In genomic region chr10:93355276-93355927, GRCm38 (mm10) we compare ENCODE assay signal across 14 mouse cellular contexts. TPM values are rescaled to one million over a fixed set of nuclear protein-coding genes. Genes with fewer than 3 reads are reported as not detected.
DNase-seq lines count a peak whose midpoint lies in the region; ATAC-seq lines count a peak whose summit lies in the region.
"Had no signal": no experiment of that assay in that cellular context is flagged by ENCODE, and none has a peak within 500 bp of the region (broad histone marks: within the 10 kb centered on the region; RNA-seq: fewer than 3 reads in every experiment).

No protein-coding gene starts in this region.

- DNase-seq in adrenal gland, postnatal 14 days, result peak; percentile 20
- no peak for DNase-seq in adrenal gland, adult 2 months
- DNase-seq in hindbrain, embryonic 11.5 days (ENCODE audit: low spot score), result peak; percentile 50
- peak; percentile 16 for DNase-seq in neural tube, embryonic 11.5 days (ENCODE audit: low spot score)
- DNase-seq in neural tube, embryonic 10.5 days (ENCODE audit: extremely low spot score, low spot score), result no peak
- peak; percentile 19 for DNase-seq in retina, postnatal 7 days (ENCODE audit: low read depth, low spot score)
- no peak for DNase-seq in adrenal gland, postnatal 10 days
- DNase-seq: adrenal gland, adult 8-10 months; gastrocnemius, postnatal 14 days had no signal

- no peaks in the 10 kb centered on the region for H3K4me1 ChIP-seq in hindbrain, embryonic 11.5 days (replicated peaks; ENCODE audit: control insufficient read depth, insufficient read depth, low read length)
- no peaks in the 10 kb centered on the region; the same call in 1 of the 2 replicates for H3K4me1 ChIP-seq in hindbrain, embryonic 13.5 days (replicated peaks)
- H3K4me1 ChIP-seq in neural tube, embryonic 11.5 days (ENCODE audit: control insufficient read depth, insufficient read depth, low read length), result no peaks in the 10 kb centered on the region

- H3K4me3 ChIP-seq in hindbrain, embryonic 11.5 days (ENCODE audit: low read depth, low read length), result no peak overlapping the region
- H3K4me3 ChIP-seq in hindbrain, embryonic 13.5 days, result no peak overlapping the region
- H3K4me3 ChIP-seq in neural tube, embryonic 11.5 days (ENCODE audit: low read depth, low read length), result no peak overlapping the region
- H3K4me3 ChIP-seq: forebrain, embryonic 15.5 days; myocyte had no signal

- no peak overlapping the region for H3K9ac ChIP-seq in hindbrain, embryonic 11.5 days (ENCODE audit: low read depth, low read length)
- H3K9ac ChIP-seq in hindbrain, embryonic 13.5 days, result no peak overlapping the region
- no peak overlapping the region for H3K9ac ChIP-seq in neural tube, embryonic 11.5 days (ENCODE audit: low read length)
- H3K9ac ChIP-seq: forebrain, embryonic 15.5 days had no signal

- H3K36me3 ChIP-seq in hindbrain, embryonic 11.5 days (ENCODE audit: control insufficient read depth, insufficient read depth, low read length), result no peaks in the 10 kb centered on the region
- no peaks in the 10 kb centered on the region for H3K36me3 ChIP-seq in hindbrain, embryonic 13.5 days
- no peaks in the 10 kb centered on the region for H3K36me3 ChIP-seq in neural tube, embryonic 11.5 days (ENCODE audit: control insufficient read depth, insufficient read depth, low read length)
- H3K36me3 ChIP-seq: forebrain, embryonic 15.5 days had no signal

- H3K4me2 ChIP-seq in hindbrain, embryonic 11.5 days (replicated peaks; ENCODE audit: low read depth, low read length), result no peak overlapping the region
- no peak overlapping the region for H3K4me2 ChIP-seq in hindbrain, embryonic 13.5 days
- H3K4me2 ChIP-seq in neural tube, embryonic 11.5 days (ENCODE audit: low read depth), result no peak overlapping the region
- H3K4me2 ChIP-seq: forebrain, embryonic 15.5 days had no signal

- WGBS in hindbrain, embryonic 11.5 days, result 50% methylated on average over 8 of the region's 8 CpGs
- WGBS in hindbrain, embryonic 13.5 days, result 36% methylated on average over 8 of the region's 8 CpGs
- WGBS in neural tube, embryonic 11.5 days, result 59% methylated on average over 8 of the region's 8 CpGs

- H3K27ac ChIP-seq in hindbrain, embryonic 11.5 days (ENCODE audit: low read depth, low read length), result no peak overlapping the region
- H3K27ac ChIP-seq in hindbrain, embryonic 13.5 days, result no peak overlapping the region
- no peak overlapping the region for H3K27ac ChIP-seq in neural tube, embryonic 11.5 days (ENCODE audit: low read depth, low read length)
- H3K27ac ChIP-seq: forebrain, embryonic 15.5 days; hindbrain, postnatal 0 days; macrophage had no signal

- H3K27me3 ChIP-seq in hindbrain, embryonic 11.5 days (ENCODE audit: control insufficient read depth, insufficient read depth, low read length), result no peaks in the 10 kb centered on the region
- no peaks in the 10 kb centered on the region for H3K27me3 ChIP-seq in hindbrain, embryonic 13.5 days
- H3K27me3 ChIP-seq in neural tube, embryonic 11.5 days (ENCODE audit: control insufficient read depth, insufficient read depth, low read length), result no peaks in the 10 kb centered on the region
- H3K27me3 ChIP-seq: forebrain, embryonic 15.5 days had no signal

- no peak for ATAC-seq in hindbrain, embryonic 11.5 days (ENCODE audit: low FRiP score)
- no peak for ATAC-seq in hindbrain, embryonic 13.5 days (ENCODE audit: low FRiP score)
- no peak for ATAC-seq in neural tube, embryonic 11.5 days (ENCODE audit: insufficient read depth, low FRiP score, low TSS enrichment)
- ATAC-seq: forebrain, embryonic 15.5 days; hindbrain, postnatal 0 days had no signal

- no peaks in the 10 kb centered on the region for H3K9me3 ChIP-seq in hindbrain, embryonic 11.5 days (ENCODE audit: control insufficient read depth, low read length)
- no peaks in the 10 kb centered on the region for H3K9me3 ChIP-seq in hindbrain, embryonic 13.5 days
- H3K9me3 ChIP-seq in neural tube, embryonic 11.5 days (ENCODE audit: control insufficient read depth, low read length), result no peaks in the 10 kb centered on the region
- H3K9me3 ChIP-seq: forebrain, embryonic 15.5 days had no signal

RNA-seq across cellular contexts. Expression of gene Elk3, which starts 44.5 kb away (rescaled TPM):
- total RNA-seq in adrenal gland, postnatal 14 days (2021), result 50.4 and 58.0 TPM in 2 replicates
- total RNA-seq in adrenal gland, adult 2 months (2021), result 10 to 100 TPM; 31.1 to 51.5 TPM
- 54.3 and 59.5 TPM in 2 replicates for polyA plus RNA-seq in adrenal gland, adult 2 months (2012; rRNA removed)
- polyA plus RNA-seq in hindbrain, embryonic 11.5 days (2014; fragmentation: Nextera tagmentation; extraction: Ambion mirVana), result 16.0 and 22.8 TPM in 2 replicates
- polyA plus RNA-seq in hindbrain, embryonic 13.5 days (2015; fragmentation: Nextera tagmentation; extraction: Ambion mirVana), result 10.4 and 13.0 TPM in 2 replicates
- 21.9 and 28.1 TPM in 2 replicates for polyA plus RNA-seq in neural tube, embryonic 11.5 days (2014; fragmentation: Nextera tagmentation; extraction: Ambion mirVana)
- total RNA-seq in adrenal gland, postnatal 10 days (2021), result 10 to 100 TPM; 58.4 to 70.4 TPM

Comparison
In these comparisons a context has a peak if more than half of its experiments do, and no peak if none do; other contexts are left out.
1. DNase-seq: peak in adrenal gland, postnatal 14 days (single experiment), hindbrain, embryonic 11.5 days (single experiment), neural tube, embryonic 11.5 days (single experiment) and retina, postnatal 7 days (single experiment); none in adrenal gland, adult 2 months (single experiment), neural tube, embryonic 10.5 days (single experiment) and adrenal gland, postnatal 10 days (single experiment).